Mouse (Mus musculus) CH12F3 (cell line): ENCODE measurements around the gene Rps2.

Source experiments
- in situ Hi-C: fragments of 300-500 bp; cut with MboI; formaldehyde crosslinking; loops from 2 replicates; pipeline ENCODE4 v1.14.3; 2020; ENCODE audit warnings: low sequenced_read_pairs

Gene Rps2

GRCm38 (mm10) chr17:24765016-24765905, 47.3 kb downstream of the Rps2 start:
- in situ Hi-C loops = no loop called here

- in situ Hi-C loops = no loop called here
Observed at GRCm38 (mm10) chr17:24766266-24766875, 48.5 kb downstream of the Rps2 start.

DNA sequence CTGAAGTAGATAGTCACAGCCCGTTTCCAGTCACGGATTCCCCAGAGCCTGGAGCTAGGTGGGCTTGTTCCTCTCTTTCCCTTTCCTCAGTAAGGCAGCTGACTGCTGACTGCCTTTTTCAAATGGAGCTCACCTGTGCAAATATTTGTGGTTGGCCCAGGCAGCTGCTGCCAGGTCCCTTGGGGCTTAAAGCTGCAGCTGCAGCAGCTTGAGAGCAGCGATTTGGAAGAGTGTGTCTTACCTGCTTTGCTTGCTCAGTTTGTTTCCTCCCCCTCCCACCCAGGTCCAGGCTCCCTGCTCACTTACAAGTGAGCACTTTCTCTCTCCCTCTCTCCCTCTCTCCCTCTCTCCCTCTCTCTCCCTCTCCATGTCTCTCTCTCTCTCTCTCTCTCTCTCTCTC, 51.2 kb downstream of the Rps2 start:
- in situ Hi-C loops = no loop called here
